Mouse (Mus musculus): ENCODE data around the gene Icam4.

Icam4 gene

GRCm38 (mm10) chr9:21029291-21030054 lies at the start of gene Icam4:
Gene Icam4, plus strand, starts transcription at chr9:21029373.
- 8% methylated on average over 37 of the region's 37 CpGs for WGBS

GRCm38 (mm10) chr9:20979769-20980168 lies 49.4 kb upstream of the Icam4 start:
- WGBS: 86% methylated on average over 7 of the region's 7 CpGs

GRCm38 (mm10) chr9:20982171-20982570 lies 47.0 kb upstream of the Icam4 start:
- WGBS: 78% methylated on average over 3 of the region's 3 CpGs

- WGBS: 72% methylated on average over 5 of the region's 5 CpGs
Observed at GRCm38 (mm10) chr9:20983169-20983568, 46.0 kb upstream of the Icam4 start.

GRCm38 (mm10) chr9:20986952-20987686 lies 42.1 kb upstream of the Icam4 start:
- WGBS: 62% methylated on average over 15 of the region's 15 CpGs

- 48% methylated on average over 7 of the region's 7 CpGs for WGBS
Observed at GRCm38 (mm10) chr9:20987953-20988352, 41.2 kb upstream of the Icam4 start.

GRCm38 (mm10) chr9:20990861-20991260 lies 38.3 kb upstream of the Icam4 start:
- WGBS: 21% methylated on average over 10 of the region's 10 CpGs

- WGBS: 89% methylated on average over 4 of the region's 4 CpGs
Observed at GRCm38 (mm10) chr9:20991587-20991986, 37.6 kb upstream of the Icam4 start.

- WGBS: 75% methylated on average over 5 of the region's 5 CpGs
Observed at GRCm38 (mm10) chr9:20993165-20993898, 35.8 kb upstream of the Icam4 start.

GRCm38 (mm10) chr9:20995069-20995468 lies 34.1 kb upstream of the Icam4 start:
- WGBS: 63% methylated on average over 3 of the region's 3 CpGs

- whole genome bisulfite sequencing: 90% methylated on average over 8 of the region's 8 CpGs
Observed at GRCm38 (mm10) chr9:20997065-20997464, 32.1 kb upstream of the Icam4 start.

GRCm38 (mm10) chr9:20998337-20998736 lies 30.8 kb upstream of the Icam4 start:
- WGBS: 71% methylated on average over 1 of the region's 1 CpGs

GRCm38 (mm10) chr9:21001651-21002200 lies 27.4 kb upstream of the Icam4 start:
- WGBS: 54% methylated on average over 6 of the region's 6 CpGs

GRCm38 (mm10) chr9:21002270-21002626 lies 26.9 kb upstream of the Icam4 start:
- WGBS: 11% methylated on average over 7 of the region's 7 CpGs

GRCm38 (mm10) chr9:21002627-21003551 lies 26.3 kb upstream of the Icam4 start, which contains the start of gene Mrpl4:
Gene Mrpl4, plus strand, starts transcription at chr9:21002738.
- under 1% methylated on average over 72 of the region's 72 CpGs for WGBS

GRCm38 (mm10) chr9:21007313-21007952 lies 21.7 kb upstream of the Icam4 start:
- 92% methylated on average over 10 of the region's 10 CpGs for WGBS

GRCm38 (mm10) chr9:21008007-21008406 lies 21.2 kb upstream of the Icam4 start:
- 79% methylated on average over 7 of the region's 7 CpGs for WGBS

- WGBS: 33% methylated on average over 2 of the region's 2 CpGs
Observed at GRCm38 (mm10) chr9:21010362-21010761, 18.8 kb upstream of the Icam4 start.

GRCm38 (mm10) chr9:21010939-21011541 lies 18.1 kb upstream of the Icam4 start:
- WGBS: 70% methylated on average over 9 of the region's 9 CpGs

GRCm38 (mm10) chr9:21011846-21012312 lies 17.3 kb upstream of the Icam4 start:
- 31% methylated on average over 5 of the region's 5 CpGs for WGBS

Measured in cerebral cortex, adult 2 months (tissue).